Mouse (Mus musculus): ENCODE measurements around the gene Cx3cl1. TPM values are rescaled to one million over a fixed set of nuclear protein-coding genes. Genes with fewer than 3 reads are reported as not detected.

The Cx3cl1 gene
- total RNA-seq, 1 experiment, result 5.3 TPM

- H3K36me3 ChIP-seq (ENCODE audit: control insufficient read depth, insufficient read depth, low read length, poor library complexity, severe bottlenecking), result no peaks in the 10 kb centered on the region
- H3K4me1 ChIP-seq (ENCODE audit: control insufficient read depth in 2 of 2, insufficient read depth in 2 of 2, low read length in 2 of 2, poor library complexity in 1 of 2), result no peaks in the 10 kb centered on the region
- H3K9me3 ChIP-seq (ENCODE audit: control insufficient read depth, insufficient read depth, low read depth, low read length), result no peaks in the 10 kb centered on the region
- DNase-seq (ENCODE audit: low read depth, low spot score), result no peak
- TF ChIP-seq HCFC1 (IDR thresholded peaks at IDR 0.05; ENCODE audit: borderline replicate concordance, insufficient read depth, low read length) (no peak), CHD2 (IDR thresholded peaks at IDR 0.05; ENCODE audit: low read depth, low read length) (no peak), ZNF384 (IDR thresholded peaks at IDR 0.05; ENCODE audit: low read depth, low read length) (no peak), MAFK (IDR thresholded peaks at IDR 0.05; ENCODE audit: insufficient read depth, low read depth, low read length) (no peak), ZC3H11A (IDR thresholded peaks at IDR 0.05; ENCODE audit: borderline replicate concordance, low read depth, low read length) (no peak)
- no peak overlapping the region for H3K27ac ChIP-seq (ENCODE audit: insufficient read depth, low read depth, low read length, poor library complexity, severe bottlenecking)
- in situ Hi-C loops (cut with MboI; ENCODE audit: low sequenced_read_pairs in 2 of 2, unreplicated experiment in 2 of 2), result no loop called here
- H3K9ac ChIP-seq (ENCODE audit: insufficient read depth, low read depth, low read length, poor library complexity, severe bottlenecking), result no peak overlapping the region
- H3K4me3 ChIP-seq (ENCODE audit: insufficient read depth in 1 of 2, low read depth in 1 of 2, low read length in 2 of 2, poor library complexity in 1 of 2, severe bottlenecking in 1 of 2), result no peak overlapping the region
Observed at GRCm38 (mm10) chr8:94754006-94754405, 17.8 kb upstream of the Cx3cl1 start.

- Histone ChIP-seq H3K9ac (ENCODE audit: insufficient read depth, low read depth, low read length, poor library complexity, severe bottlenecking) (no peak overlapping the region), H3K27ac (ENCODE audit: insufficient read depth, low read depth, low read length, poor library complexity, severe bottlenecking) (no peak overlapping the region), H3K36me3 (ENCODE audit: control insufficient read depth, insufficient read depth, low read length, poor library complexity, severe bottlenecking) (no peaks in the 10 kb centered on the region), H3K4me3 (ENCODE audit: insufficient read depth in 1 of 2, low read depth in 1 of 2, low read length in 2 of 2, poor library complexity in 1 of 2, severe bottlenecking in 1 of 2) (no peak overlapping the region), H3K4me1 (ENCODE audit: control insufficient read depth in 2 of 2, insufficient read depth in 2 of 2, low read length in 2 of 2, poor library complexity in 1 of 2) (no peaks in the 10 kb centered on the region), H3K9me3 (ENCODE audit: control insufficient read depth, insufficient read depth, low read depth, low read length) (no peaks in the 10 kb centered on the region)
- no peak for TF ChIP-seq ZC3H11A (IDR thresholded peaks at IDR 0.05; ENCODE audit: borderline replicate concordance, low read depth, low read length)
- in situ Hi-C loops (cut with MboI; ENCODE audit: low sequenced_read_pairs in 2 of 2, unreplicated experiment in 2 of 2), result no loop called here
- no peak for DNase-seq (ENCODE audit: low read depth, low spot score)
Observed at GRCm38 (mm10) chr8:94754486-94754885, 17.3 kb upstream of the Cx3cl1 start.

- Histone ChIP-seq H3K4me1 (ENCODE audit: control insufficient read depth in 2 of 2, insufficient read depth in 2 of 2, low read length in 2 of 2, poor library complexity in 1 of 2) (peaks cover 0 to 4% of the 10 kb centered on the region in 2 experiments; a peak in 1 of 4 replicates), H3K36me3 (ENCODE audit: control insufficient read depth, insufficient read depth, low read length, poor library complexity, severe bottlenecking) (no peaks in the 10 kb centered on the region), H3K27ac (ENCODE audit: insufficient read depth, low read depth, low read length, poor library complexity, severe bottlenecking) (no peak overlapping the region), H3K9ac (ENCODE audit: insufficient read depth, low read depth, low read length, poor library complexity, severe bottlenecking) (no peak overlapping the region), H3K9me3 (ENCODE audit: control insufficient read depth, insufficient read depth, low read depth, low read length) (no peaks in the 10 kb centered on the region), H3K4me3 (ENCODE audit: insufficient read depth in 1 of 2, low read depth in 1 of 2, low read length in 2 of 2, poor library complexity in 1 of 2, severe bottlenecking in 1 of 2) (no peak overlapping the region)
- in situ Hi-C loops (cut with MboI; ENCODE audit: low sequenced_read_pairs in 2 of 2, unreplicated experiment in 2 of 2), result no loop called here
- TF ChIP-seq ZNF384 (IDR thresholded peaks at IDR 0.05; ENCODE audit: low read depth, low read length) (no peak), HCFC1 (IDR thresholded peaks at IDR 0.05; ENCODE audit: borderline replicate concordance, insufficient read depth, low read length) (no peak), ZC3H11A (IDR thresholded peaks at IDR 0.05; ENCODE audit: borderline replicate concordance, low read depth, low read length) (no peak), MAFK (IDR thresholded peaks at IDR 0.05; ENCODE audit: insufficient read depth, low read depth, low read length) (no peak), CHD2 (IDR thresholded peaks at IDR 0.05; ENCODE audit: low read depth, low read length) (no peak)
- DNase-seq (ENCODE audit: low read depth, low spot score), result no peak
Observed at GRCm38 (mm10) chr8:94767035-94767434, 4.8 kb upstream of the Cx3cl1 start.

- no peak for TF ChIP-seq CHD2 (IDR thresholded peaks at IDR 0.05; ENCODE audit: low read depth, low read length)
- TF ChIP-seq ZC3H11A (IDR thresholded peaks at IDR 0.05; ENCODE audit: borderline replicate concordance, low read depth, low read length), result no peak
- TF ChIP-seq ZNF384 (IDR thresholded peaks at IDR 0.05; ENCODE audit: low read depth, low read length), result no peak
- TF ChIP-seq HCFC1 (IDR thresholded peaks at IDR 0.05; ENCODE audit: borderline replicate concordance, insufficient read depth, low read length), result no peak
- no peak for TF ChIP-seq MAFK (IDR thresholded peaks at IDR 0.05; ENCODE audit: insufficient read depth, low read depth, low read length)
- no peak overlapping the region for H3K27ac ChIP-seq (ENCODE audit: insufficient read depth, low read depth, low read length, poor library complexity, severe bottlenecking)
- no peak overlapping the region for H3K9ac ChIP-seq (ENCODE audit: insufficient read depth, low read depth, low read length, poor library complexity, severe bottlenecking)
- in situ Hi-C loops (cut with MboI; ENCODE audit: low sequenced_read_pairs in 2 of 2, unreplicated experiment in 2 of 2), result no loop called here
- H3K9me3 ChIP-seq (ENCODE audit: control insufficient read depth, insufficient read depth, low read depth, low read length), result no peaks in the 10 kb centered on the region
- peaks cover 0 to 4% of the 10 kb centered on the region in 2 experiments; a peak in 1 of 4 replicates for H3K4me1 ChIP-seq (ENCODE audit: control insufficient read depth in 2 of 2, insufficient read depth in 2 of 2, low read length in 2 of 2, poor library complexity in 1 of 2)
- no peaks in the 10 kb centered on the region for H3K36me3 ChIP-seq (ENCODE audit: control insufficient read depth, insufficient read depth, low read length, poor library complexity, severe bottlenecking)
- no peak overlapping the region for H3K4me3 ChIP-seq (ENCODE audit: insufficient read depth in 1 of 2, low read depth in 1 of 2, low read length in 2 of 2, poor library complexity in 1 of 2, severe bottlenecking in 1 of 2)
- no peak for DNase-seq (ENCODE audit: low read depth, low spot score)
Observed at GRCm38 (mm10) chr8:94770945-94771344, 864 bp upstream of the Cx3cl1 start.

- Histone ChIP-seq H3K4me1 (ENCODE audit: control insufficient read depth in 2 of 2, insufficient read depth in 2 of 2, low read length in 2 of 2, poor library complexity in 1 of 2) (peaks cover 0 to 4% of the 10 kb centered on the region in 2 experiments; a peak in 1 of 4 replicates), H3K27ac (ENCODE audit: insufficient read depth, low read depth, low read length, poor library complexity, severe bottlenecking) (no peak overlapping the region), H3K4me3 (ENCODE audit: insufficient read depth in 1 of 2, low read depth in 1 of 2, low read length in 2 of 2, poor library complexity in 1 of 2, severe bottlenecking in 1 of 2) (no peak overlapping the region), H3K36me3 (ENCODE audit: control insufficient read depth, insufficient read depth, low read length, poor library complexity, severe bottlenecking) (no peaks in the 10 kb centered on the region), H3K9me3 (ENCODE audit: control insufficient read depth, insufficient read depth, low read depth, low read length) (no peaks in the 10 kb centered on the region), H3K9ac (ENCODE audit: insufficient read depth, low read depth, low read length, poor library complexity, severe bottlenecking) (no peak overlapping the region)
- TF ChIP-seq ZC3H11A (IDR thresholded peaks at IDR 0.05; ENCODE audit: borderline replicate concordance, low read depth, low read length) (no peak), CHD2 (IDR thresholded peaks at IDR 0.05; ENCODE audit: low read depth, low read length) (no peak), HCFC1 (IDR thresholded peaks at IDR 0.05; ENCODE audit: borderline replicate concordance, insufficient read depth, low read length) (no peak), MAFK (IDR thresholded peaks at IDR 0.05; ENCODE audit: insufficient read depth, low read depth, low read length) (no peak), ZNF384 (IDR thresholded peaks at IDR 0.05; ENCODE audit: low read depth, low read length) (no peak)
- no peak for DNase-seq (ENCODE audit: low read depth, low spot score)
- in situ Hi-C loops (cut with MboI; ENCODE audit: low sequenced_read_pairs in 2 of 2, unreplicated experiment in 2 of 2), result no loop called here
Observed at GRCm38 (mm10) chr8:94773048-94773447, 1.2 kb downstream of the Cx3cl1 start.

Measured in ES-E14 (cell line).